Comparison of ENCODE assay signal across 8 mouse cellular contexts in the genomic region with DNA sequence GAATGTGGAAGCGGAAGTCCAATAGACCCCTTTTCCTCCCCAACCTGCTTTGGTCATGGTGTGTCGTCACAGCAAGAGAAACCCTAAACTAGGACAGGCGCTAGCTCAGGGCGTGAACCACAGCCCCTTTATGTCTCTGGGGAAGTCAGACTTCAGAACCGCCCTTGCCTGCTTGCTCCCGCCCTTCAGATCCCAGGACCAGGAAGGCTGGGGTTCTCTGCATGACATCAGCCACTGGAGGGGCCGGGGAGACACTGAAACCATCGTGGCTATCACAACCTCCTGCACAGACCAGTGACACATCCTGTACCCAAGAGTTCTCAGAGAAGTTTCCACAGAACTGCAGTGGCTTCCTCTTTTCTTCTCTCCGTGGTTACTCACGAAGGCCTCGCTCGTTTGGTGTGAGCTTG. TPM values are rescaled to one million over a fixed set of nuclear protein-coding genes. Genes with fewer than 3 reads are reported as not detected.
DNase-seq lines count a peak whose midpoint lies in the region; ATAC-seq and TF ChIP-seq lines count a peak whose summit lies in the region.

No protein-coding gene starts in this region.

- 0 out of 2 replicates have a peak, but pooled peaks have one; percentile 14 for ATAC-seq in liver, embryonic 11.5 days (replicated peaks; ENCODE audit: low FRiP score)
- peak; percentile 86 for ATAC-seq in neutrophil, adult 5-6 weeks (ENCODE audit: extremely low read depth, insufficient number of reproducible peaks, low FRiP score, poor library complexity, severe bottlenecking)
- ATAC-seq in hindbrain, postnatal 0 days, result no peak
- no peak for ATAC-seq in hindbrain, embryonic 16.5 days
- no peak for ATAC-seq in kidney, embryonic 16.5 days (ENCODE audit: low FRiP score, low TSS enrichment)

- DNase-seq in CD4-positive, CD25-positive, alpha-beta regulatory T cell, adult 2 months (ENCODE audit: low read depth, low spot score), result peak; percentile 81
- peak; percentile 95 for DNase-seq in MEL-GATA-1-ER (ENCODE audit: extremely low read depth, low read depth)
- no peak for DNase-seq in liver, embryonic 11.5 days (ENCODE audit: low spot score)
- no peak for DNase-seq in hindbrain, postnatal 0 days (ENCODE audit: low spot score)
- DNase-seq in gastrocnemius, postnatal 36 days, result no peak

- WGBS in liver, embryonic 11.5 days, result 47% methylated on average over 12 of the region's 12 CpGs
- WGBS in hindbrain, postnatal 0 days, result 84% methylated on average over 12 of the region's 12 CpGs
- 87% methylated on average over 12 of the region's 12 CpGs for WGBS in hindbrain, embryonic 16.5 days
- 81% methylated on average over 12 of the region's 12 CpGs for WGBS in kidney, embryonic 16.5 days

- TF ChIP-seq CTCF in hindbrain, postnatal 0 days (IDR thresholded peaks at IDR 0.05; ENCODE audit: low read depth), result no peak

- H3K36me3 ChIP-seq in liver, embryonic 11.5 days (ENCODE audit: control insufficient read depth, insufficient read depth, low read length), result no peaks in the 10 kb centered on the region
- H3K36me3 ChIP-seq in hindbrain, postnatal 0 days (ENCODE audit: insufficient read depth, low read length), result no peaks in the 10 kb centered on the region
- no peaks in the 10 kb centered on the region for H3K36me3 ChIP-seq in hindbrain, embryonic 16.5 days (ENCODE audit: control insufficient read depth, insufficient read depth, low read length)
- H3K36me3 ChIP-seq in kidney, embryonic 16.5 days (ENCODE audit: insufficient read depth, low read length), result no peaks in the 10 kb centered on the region

- no peaks in the 10 kb centered on the region for H3K27me3 ChIP-seq in liver, embryonic 11.5 days (replicated peaks; ENCODE audit: control insufficient read depth, insufficient read depth, low read length)
- no peaks in the 10 kb centered on the region for H3K27me3 ChIP-seq in hindbrain, postnatal 0 days (ENCODE audit: insufficient read depth, low read length)
- no peaks in the 10 kb centered on the region for H3K27me3 ChIP-seq in hindbrain, embryonic 16.5 days (replicated peaks; ENCODE audit: control insufficient read depth, insufficient read depth, low read length)
- H3K27me3 ChIP-seq in kidney, embryonic 16.5 days (ENCODE audit: insufficient read depth, low read length), result no peaks in the 10 kb centered on the region

- intact Hi-C loops in gastrocnemius, postnatal 36 days (cut with DNase I), result no loop called here

- H3K4me3 ChIP-seq in liver, embryonic 11.5 days (ENCODE audit: low read depth, low read length), result no peak overlapping the region
- no peak overlapping the region for H3K4me3 ChIP-seq in hindbrain, postnatal 0 days (ENCODE audit: low read length)
- no peak overlapping the region for H3K4me3 ChIP-seq in hindbrain, embryonic 16.5 days (ENCODE audit: low read length)
- H3K4me3 ChIP-seq in kidney, embryonic 16.5 days (ENCODE audit: low read length), result no peak overlapping the region

- peak overlapping the region; percentile 19; the same call in 1 of the 2 replicates for H3K4me2 ChIP-seq in liver, embryonic 11.5 days
- H3K4me2 ChIP-seq in hindbrain, postnatal 0 days (ENCODE audit: low read depth, low read length), result no peak overlapping the region
- H3K4me2 ChIP-seq in hindbrain, embryonic 16.5 days (ENCODE audit: low read length), result no peak overlapping the region
- no peak overlapping the region for H3K4me2 ChIP-seq in kidney, embryonic 16.5 days (replicated peaks; ENCODE audit: low read depth, low read length)

- H3K9me3 ChIP-seq in liver, embryonic 11.5 days (ENCODE audit: control insufficient read depth, low read length), result no peaks in the 10 kb centered on the region
- no peaks in the 10 kb centered on the region for H3K9me3 ChIP-seq in hindbrain, postnatal 0 days (ENCODE audit: low read length)
- no peaks in the 10 kb centered on the region for H3K9me3 ChIP-seq in hindbrain, embryonic 16.5 days (ENCODE audit: control insufficient read depth, low read length)
- H3K9me3 ChIP-seq in kidney, embryonic 16.5 days (ENCODE audit: low read length), result no peaks in the 10 kb centered on the region

- H3K9ac ChIP-seq in liver, embryonic 11.5 days (ENCODE audit: low read depth, low read length), result no peak overlapping the region
- no peak overlapping the region for H3K9ac ChIP-seq in hindbrain, postnatal 0 days (replicated peaks; ENCODE audit: low read length)
- no peak overlapping the region for H3K9ac ChIP-seq in hindbrain, embryonic 16.5 days (ENCODE audit: low read depth, low read length)
- H3K9ac ChIP-seq in kidney, embryonic 16.5 days (replicated peaks; ENCODE audit: low read length), result no peak overlapping the region

- H3K4me1 ChIP-seq in liver, embryonic 11.5 days (replicated peaks; ENCODE audit: control insufficient read depth, insufficient read depth, low read length), result peaks cover 14% of the 10 kb centered on the region
- no peaks in the 10 kb centered on the region for H3K4me1 ChIP-seq in hindbrain, postnatal 0 days (ENCODE audit: insufficient read depth, low read length)
- no peaks in the 10 kb centered on the region for H3K4me1 ChIP-seq in hindbrain, embryonic 16.5 days (ENCODE audit: control insufficient read depth, insufficient read depth, low read depth, low read length)
- H3K4me1 ChIP-seq in kidney, embryonic 16.5 days (ENCODE audit: insufficient read depth, low read length), result no peaks in the 10 kb centered on the region

- H3K27ac ChIP-seq in liver, embryonic 11.5 days (ENCODE audit: low read depth, low read length), result peak overlapping the region; percentile 16; the same call in 1 of the 2 replicates
- H3K27ac ChIP-seq in hindbrain, postnatal 0 days, result no peak overlapping the region
- no peak overlapping the region for H3K27ac ChIP-seq in hindbrain, embryonic 16.5 days (ENCODE audit: low read depth, low read length)
- no peak overlapping the region for H3K27ac ChIP-seq in kidney, embryonic 16.5 days (ENCODE audit: low read length)

RNA-seq across cellular contexts. Expression of gene Srgn, which starts 16.2 kb away (rescaled TPM):
- 59.2 and 66.1 TPM in 2 replicates for polyA plus RNA-seq in liver, embryonic 11.5 days (2014; fragmentation: Nextera tagmentation; extraction: Ambion mirVana)
- total RNA-seq in neutrophil, adult 5-6 weeks (2017), result 2,014 and 2,052 TPM in 2 replicates
- 6.5 and 7.4 TPM in 2 replicates for total RNA-seq in hindbrain, postnatal 0 days (2014; rRNA removed)
- 20.8 and 22.0 TPM in 2 replicates for polyA plus RNA-seq in hindbrain, postnatal 0 days (2015; fragmentation: Nextera tagmentation; extraction: Ambion mirVana)
- 10.0 and 14.0 TPM in 2 replicates for polyA plus RNA-seq in hindbrain, embryonic 16.5 days (2015; fragmentation: Nextera tagmentation; extraction: Ambion mirVana)
- 10 to 100 TPM; 12.2 to 14.1 TPM for total RNA-seq in gastrocnemius, postnatal 36 days (2021)
- 8.2 and 9.6 TPM in 2 replicates for polyA plus RNA-seq in kidney, embryonic 16.5 days (2015; fragmentation: Nextera tagmentation; extraction: Ambion mirVana)

RNA-seq across cellular contexts. Expression of gene Kif1bp, which starts 34.9 kb away (rescaled TPM):
- 28.1 and 28.3 TPM in 2 replicates for polyA plus RNA-seq in liver, embryonic 11.5 days (2014; fragmentation: Nextera tagmentation; extraction: Ambion mirVana)
- 27.3 and 33.1 TPM in 2 replicates for total RNA-seq in neutrophil, adult 5-6 weeks (2017)
- total RNA-seq in hindbrain, postnatal 0 days (2014; rRNA removed), result 78.2 and 99.3 TPM in 2 replicates
- 69.6 and 71.2 TPM in 2 replicates for polyA plus RNA-seq in hindbrain, postnatal 0 days (2015; fragmentation: Nextera tagmentation; extraction: Ambion mirVana)
- 73.2 and 73.6 TPM in 2 replicates for polyA plus RNA-seq in hindbrain, embryonic 16.5 days (2015; fragmentation: Nextera tagmentation; extraction: Ambion mirVana)
- 10 to 100 TPM; 23.6 to 24.0 TPM for total RNA-seq in gastrocnemius, postnatal 36 days (2021)
- 35.5 and 39.0 TPM in 2 replicates for polyA plus RNA-seq in kidney, embryonic 16.5 days (2015; fragmentation: Nextera tagmentation; extraction: Ambion mirVana)

RNA-seq across cellular contexts. Expression of gene Vps26a, which starts 56.8 kb away (rescaled TPM):
- polyA plus RNA-seq in liver, embryonic 11.5 days (2014; fragmentation: Nextera tagmentation; extraction: Ambion mirVana), result 77.4 and 87.8 TPM in 2 replicates
- 54.8 and 64.8 TPM in 2 replicates for total RNA-seq in neutrophil, adult 5-6 weeks (2017)
- total RNA-seq in hindbrain, postnatal 0 days (2014; rRNA removed), result 21.6 and 21.8 TPM in 2 replicates
- polyA plus RNA-seq in hindbrain, postnatal 0 days (2015; fragmentation: Nextera tagmentation; extraction: Ambion mirVana), result 45.7 and 52.4 TPM in 2 replicates
- 60.5 and 61.1 TPM in 2 replicates for polyA plus RNA-seq in hindbrain, embryonic 16.5 days (2015; fragmentation: Nextera tagmentation; extraction: Ambion mirVana)
- total RNA-seq in gastrocnemius, postnatal 36 days (2021), result 10 to 100 TPM; 24.3 to 29.0 TPM
- polyA plus RNA-seq in kidney, embryonic 16.5 days (2015; fragmentation: Nextera tagmentation; extraction: Ambion mirVana), result 84.6 and 88.6 TPM in 2 replicates

RNA-seq across cellular contexts. Expression of gene Ddx21, which starts 58.7 kb away (rescaled TPM):
- 72.8 and 74.4 TPM in 2 replicates for polyA plus RNA-seq in liver, embryonic 11.5 days (2014; fragmentation: Nextera tagmentation; extraction: Ambion mirVana)
- total RNA-seq in neutrophil, adult 5-6 weeks (2017), result 80.7 and 87.6 TPM in 2 replicates
- 15.8 and 20.5 TPM in 2 replicates for total RNA-seq in hindbrain, postnatal 0 days (2014; rRNA removed)
- 10.0 and 10.1 TPM in 2 replicates for polyA plus RNA-seq in hindbrain, postnatal 0 days (2015; fragmentation: Nextera tagmentation; extraction: Ambion mirVana)
- polyA plus RNA-seq in hindbrain, embryonic 16.5 days (2015; fragmentation: Nextera tagmentation; extraction: Ambion mirVana), result 10.6 and 13.9 TPM in 2 replicates
- 10 to 100 TPM; 23.1 to 34.2 TPM for total RNA-seq in gastrocnemius, postnatal 36 days (2021)
- polyA plus RNA-seq in kidney, embryonic 16.5 days (2015; fragmentation: Nextera tagmentation; extraction: Ambion mirVana), result 20.8 and 23.2 TPM in 2 replicates

Comparison
In these comparisons a context has a peak if more than half of its experiments do, and no peak if none do; other contexts are left out.
1. DNase-seq: peak in CD4-positive, CD25-positive, alpha-beta regulatory T cell, adult 2 months (single experiment) and MEL-GATA-1-ER (single experiment); none in liver, embryonic 11.5 days (single experiment), hindbrain, postnatal 0 days (single experiment) and gastrocnemius, postnatal 36 days (0 of 2).
2. ATAC-seq: peak in liver, embryonic 11.5 days (single experiment) and neutrophil, adult 5-6 weeks (single experiment); none in hindbrain, postnatal 0 days (single experiment), hindbrain, embryonic 16.5 days (single experiment) and kidney, embryonic 16.5 days (single experiment).